Mouse (Mus musculus): ENCODE results near the gene Desi1. TPM values are rescaled to one million over a fixed set of nuclear protein-coding genes. Genes with fewer than 3 reads are reported as not detected.
"Not testable (repeated sequence)": the region's sequence is repeated elsewhere in the genome, so short reads cannot be mapped to it uniquely, and the experiment has no call there.

Desi1 gene
- polyA plus RNA-seq, 1 experiment from 2014 or later, result 42.3 TPM

DNA sequence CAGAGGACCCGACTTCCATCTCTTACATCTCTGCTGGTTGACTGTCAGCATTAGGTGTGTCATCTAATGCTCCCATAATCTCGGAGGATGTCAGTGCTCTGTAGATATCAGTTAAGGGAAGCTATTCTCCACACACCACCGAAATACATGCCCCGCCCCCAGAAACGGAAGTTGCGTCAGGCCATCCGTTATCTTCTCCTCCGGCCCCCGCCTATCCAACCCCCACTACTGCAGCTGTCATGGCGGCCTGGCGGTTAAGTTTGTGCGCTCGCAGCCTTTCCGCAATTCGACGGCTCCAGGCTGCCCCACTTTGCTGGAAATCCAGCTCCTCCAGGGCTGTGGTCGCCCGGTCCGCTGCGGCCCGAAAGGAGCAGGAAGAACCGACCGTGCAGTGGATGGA, 53.3 kb downstream of the Desi1 start, which contains the start of gene 1700029P11Rik:
1700029P11Rik (plus strand) TSS at position 220 of the 400 bp plus-strand sequence.
- no peak for ATAC-seq (ENCODE audit: low FRiP score)
- Histone ChIP-seq H3K9ac (no peak within 1 kb of the TSS), H3K9me3 (replicated peaks) (0 out of 2 replicates have a peak, but pooled peaks cover 1% of the 10 kb centered on the region), H3K4me2 (replicated peaks) (no peak within 1 kb of the TSS), H3K27ac (no peak within 1 kb of the TSS), H3K36me3 (no peaks in the 10 kb centered on the region), H3K4me3 (no peak within 1 kb of the TSS), H3K27me3 (no peaks in the 10 kb centered on the region), H3K4me1 (no peaks in the 10 kb centered on the region)
- WGBS, result 95% methylated on average over 23 of the region's 23 CpGs

DNA sequence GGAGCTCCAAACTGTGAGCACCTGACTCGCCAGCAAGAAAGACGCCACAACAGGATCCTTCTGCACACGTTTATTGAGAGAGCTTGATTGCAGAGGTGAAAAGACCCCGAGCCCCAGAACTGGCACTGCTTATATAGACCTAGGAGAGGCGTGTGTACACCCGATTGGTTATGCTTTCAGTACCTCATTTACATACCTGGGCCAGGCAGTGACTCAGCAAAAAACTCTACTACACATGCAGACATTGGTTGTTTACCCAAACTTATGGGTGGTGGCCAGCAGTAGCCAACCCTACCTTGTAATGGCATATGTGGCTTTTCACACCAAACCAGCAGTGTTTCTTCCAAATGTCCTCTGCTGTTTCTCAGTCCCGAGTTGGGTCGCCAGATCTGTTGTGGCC, 58.5 kb downstream of the Desi1 start:
- not testable (repeated sequence) for H3K9ac ChIP-seq; ATAC-seq (ENCODE audit: low FRiP score); H3K27me3 ChIP-seq; H3K4me3 ChIP-seq; H3K4me1 ChIP-seq; H3K36me3 ChIP-seq; H3K4me2 ChIP-seq (replicated peaks); H3K27ac ChIP-seq
- peaks cover 12% of the 10 kb centered on the region; the same call in 1 of the 2 replicates for H3K9me3 ChIP-seq (replicated peaks)
- 96% methylated on average over 8 of the region's 8 CpGs for WGBS

DNA sequence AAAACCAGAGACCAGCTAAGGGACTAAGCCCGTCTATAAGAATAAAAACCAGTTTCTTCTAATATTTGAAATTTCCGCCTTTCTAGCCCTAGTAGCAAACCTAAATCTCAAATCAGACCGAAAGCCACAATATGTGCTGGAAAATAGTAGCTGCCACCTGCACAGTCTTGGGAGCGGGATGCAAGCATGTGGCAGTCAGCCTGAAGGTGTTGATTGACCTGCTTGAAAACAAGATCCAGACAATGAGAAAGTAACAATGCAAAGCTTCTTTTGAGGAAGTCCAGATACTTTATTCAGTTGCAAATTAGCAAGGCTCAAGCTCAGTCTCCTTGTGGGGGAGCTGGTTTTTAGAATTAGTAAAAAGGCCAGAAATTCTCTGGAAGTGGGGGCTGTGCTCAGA, 63.2 kb downstream of the Desi1 start:
- not testable (repeated sequence) for H3K4me3 ChIP-seq; H3K4me2 ChIP-seq (replicated peaks); H3K4me1 ChIP-seq; H3K36me3 ChIP-seq; ATAC-seq (ENCODE audit: low FRiP score); H3K27me3 ChIP-seq; H3K27ac ChIP-seq; H3K9ac ChIP-seq
- peaks cover 12% of the 10 kb centered on the region; the same call in 1 of the 2 replicates for H3K9me3 ChIP-seq (replicated peaks)
- WGBS, result 87% methylated on average over 4 of the region's 4 CpGs

DNA sequence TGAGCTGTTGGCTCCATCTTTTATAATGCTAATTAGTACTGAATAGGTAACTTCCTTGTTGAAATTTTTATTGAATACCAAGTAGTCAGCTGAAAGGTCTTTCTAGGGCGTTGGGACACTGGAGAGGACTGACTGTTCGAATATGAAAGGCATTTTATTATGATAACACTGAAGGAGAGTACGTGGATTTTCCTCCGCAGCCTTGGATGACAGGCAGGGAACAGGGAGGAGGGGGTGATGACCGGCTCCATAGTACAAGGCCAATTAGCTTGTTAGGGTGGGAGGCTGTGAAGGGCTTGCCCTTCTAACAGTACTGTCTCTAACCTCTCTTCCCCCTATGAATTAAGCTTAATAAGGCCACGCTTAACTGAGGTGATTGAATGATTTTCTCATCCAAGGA, 64.0 kb downstream of the Desi1 start:
- H3K9ac ChIP-seq; H3K4me2 ChIP-seq (replicated peaks); H3K4me1 ChIP-seq; H3K9me3 ChIP-seq (replicated peaks); H3K4me3 ChIP-seq; H3K27ac ChIP-seq; H3K36me3 ChIP-seq; H3K27me3 ChIP-seq; ATAC-seq (ENCODE audit: low FRiP score): not testable (repeated sequence)
- WGBS, result 72% methylated on average over 6 of the region's 6 CpGs

DNA sequence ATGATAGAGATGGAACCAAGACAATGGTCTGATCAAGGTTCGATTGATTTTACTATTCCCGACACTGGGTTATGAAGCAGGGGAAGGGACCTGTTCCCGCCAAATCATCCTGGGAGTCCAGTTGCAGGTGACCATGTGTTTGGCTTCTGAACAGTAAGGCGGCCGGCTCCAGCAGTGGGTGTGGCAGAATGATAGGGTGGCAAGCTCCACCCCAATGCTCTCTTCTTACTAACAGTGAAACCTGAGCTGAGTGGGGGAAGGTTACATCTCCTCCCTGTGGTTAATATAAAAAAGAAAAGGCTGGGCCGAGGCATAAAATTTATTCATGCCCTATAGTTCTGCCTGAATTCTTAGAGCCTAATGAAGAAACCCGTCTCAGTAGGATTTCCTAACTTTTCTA, 64.5 kb downstream of the Desi1 start:
- no peak overlapping the region for H3K4me2 ChIP-seq (replicated peaks)

DNA sequence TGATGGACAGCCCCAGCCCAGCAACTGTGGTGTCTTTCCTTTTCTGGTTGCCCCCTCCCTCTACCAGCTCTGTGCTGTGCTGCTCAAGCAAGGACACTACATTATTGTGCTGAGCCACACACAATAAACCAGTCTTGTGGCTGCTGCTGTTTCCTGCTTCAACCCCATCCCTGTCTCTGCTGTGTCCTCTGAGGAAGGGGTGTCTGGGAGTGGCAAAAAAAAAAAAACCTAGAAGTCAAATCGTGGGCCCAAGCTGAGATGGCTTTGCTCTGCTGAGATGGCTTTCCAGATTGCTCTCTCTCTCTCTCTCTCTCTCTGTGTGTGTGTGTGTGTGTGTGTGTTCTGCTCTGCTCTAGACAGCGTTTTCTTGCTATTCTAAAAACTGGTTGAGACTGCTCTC, 65.2 kb downstream of the Desi1 start:
- Histone ChIP-seq H3K4me1 (no peaks in the 10 kb centered on the region), H3K36me3 (no peaks in the 10 kb centered on the region), H3K4me2 (replicated peaks) (no peak overlapping the region), H3K27ac (no peak overlapping the region), H3K4me3 (no peak overlapping the region), H3K9me3 (replicated peaks) (peaks cover 8% of the 10 kb centered on the region; the same call in 1 of the 2 replicates), H3K9ac (no peak overlapping the region), H3K27me3 (no peaks in the 10 kb centered on the region)
- no peak for ATAC-seq (ENCODE audit: low FRiP score)
- 73% methylated on average over 2 of the region's 2 CpGs for WGBS

More for the DNA sequence above, 64.5 kb downstream of the Desi1 start:
- Histone ChIP-seq H3K9me3 (replicated peaks) (peaks cover 8% of the 10 kb centered on the region; the same call in 1 of the 2 replicates), H3K4me3 (no peak overlapping the region), H3K27ac (no peak overlapping the region), H3K4me1 (no peaks in the 10 kb centered on the region), H3K36me3 (no peaks in the 10 kb centered on the region), H3K27me3 (no peaks in the 10 kb centered on the region), H3K9ac (no peak overlapping the region)
- 75% methylated on average over 7 of the region's 7 CpGs for WGBS
- ATAC-seq (ENCODE audit: low FRiP score), result no peak

DNA sequence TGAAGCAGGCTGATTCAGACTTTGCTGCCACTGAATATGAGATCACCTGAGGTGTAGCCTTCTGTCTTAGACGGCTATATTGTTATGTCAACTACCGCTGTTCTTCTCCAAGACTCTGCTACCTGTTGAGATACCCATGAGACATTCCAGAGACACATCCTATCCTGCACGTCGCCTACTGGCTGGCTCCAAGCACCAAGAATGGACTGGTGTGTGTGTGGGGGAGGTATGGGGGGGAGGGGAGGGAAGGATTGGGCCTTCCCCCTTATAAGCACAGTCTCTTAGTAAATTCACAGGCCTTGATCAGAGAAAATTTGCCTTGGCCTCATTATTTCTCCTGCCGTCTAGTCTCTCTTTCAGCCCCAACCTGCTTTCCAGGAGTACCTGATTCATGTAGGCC, 65.8 kb downstream of the Desi1 start:
- H3K9ac ChIP-seq, result no peak overlapping the region
- H3K36me3 ChIP-seq, result no peaks in the 10 kb centered on the region
- peaks cover 5% of the 10 kb centered on the region; the same call in 1 of the 2 replicates for H3K9me3 ChIP-seq (replicated peaks)
- H3K4me3 ChIP-seq, result no peak overlapping the region
- 92% methylated on average over 5 of the region's 5 CpGs for WGBS
- H3K4me1 ChIP-seq, result no peaks in the 10 kb centered on the region
- H3K4me2 ChIP-seq (replicated peaks), result no peak overlapping the region
- H3K27ac ChIP-seq, result no peak overlapping the region
- no peak for ATAC-seq (ENCODE audit: low FRiP score)
- no peaks in the 10 kb centered on the region for H3K27me3 ChIP-seq

DNA sequence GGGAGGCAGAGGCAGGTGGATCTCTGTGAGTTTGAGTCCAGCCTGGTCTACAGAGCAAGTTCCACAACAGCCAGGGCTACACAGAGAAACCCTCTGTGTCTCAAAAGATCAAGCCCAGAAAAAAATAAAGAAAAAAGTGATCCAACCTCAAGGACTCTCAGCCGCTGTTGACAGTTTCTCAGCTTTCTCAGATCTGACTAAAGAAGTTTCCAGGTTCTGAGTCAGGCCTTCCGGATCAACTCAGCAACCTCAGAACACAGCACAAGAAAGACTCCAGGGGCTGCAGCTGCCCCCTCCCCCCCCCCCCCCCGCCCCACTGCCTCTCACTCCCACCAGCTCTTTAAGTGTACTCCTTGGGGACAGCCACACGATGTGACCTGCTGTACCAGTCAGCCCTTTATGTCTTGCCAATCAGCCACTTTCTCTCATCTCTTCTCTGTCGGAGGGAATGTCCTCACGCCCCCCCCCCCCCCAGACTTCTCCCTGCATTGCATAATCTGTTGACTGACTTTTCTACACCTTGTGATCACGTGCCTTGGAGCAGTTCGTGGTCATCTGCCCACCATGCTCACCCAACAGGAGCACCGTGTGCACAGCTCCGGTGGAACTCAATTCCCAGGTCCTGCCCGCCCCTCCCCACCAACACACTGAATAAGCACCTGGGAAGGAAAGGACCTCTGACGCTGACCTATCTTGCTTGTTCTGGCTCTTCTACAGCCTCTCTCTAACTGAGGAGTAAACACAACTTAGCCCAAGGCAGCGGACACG, 67.4 kb downstream of the Desi1 start:
- no peaks in the 10 kb centered on the region for H3K27me3 ChIP-seq
- ATAC-seq (ENCODE audit: low FRiP score), result no peak
- H3K9me3 ChIP-seq (replicated peaks), result no peaks in the 10 kb centered on the region
- H3K36me3 ChIP-seq, result no peaks in the 10 kb centered on the region
- H3K9ac ChIP-seq, result no peak overlapping the region
- no peak overlapping the region for H3K4me3 ChIP-seq
- WGBS, result 87% methylated on average over 12 of the region's 14 CpGs
- H3K4me2 ChIP-seq (replicated peaks), result no peak overlapping the region
- H3K27ac ChIP-seq, result no peak overlapping the region
- no peaks in the 10 kb centered on the region for H3K4me1 ChIP-seq

DNA sequence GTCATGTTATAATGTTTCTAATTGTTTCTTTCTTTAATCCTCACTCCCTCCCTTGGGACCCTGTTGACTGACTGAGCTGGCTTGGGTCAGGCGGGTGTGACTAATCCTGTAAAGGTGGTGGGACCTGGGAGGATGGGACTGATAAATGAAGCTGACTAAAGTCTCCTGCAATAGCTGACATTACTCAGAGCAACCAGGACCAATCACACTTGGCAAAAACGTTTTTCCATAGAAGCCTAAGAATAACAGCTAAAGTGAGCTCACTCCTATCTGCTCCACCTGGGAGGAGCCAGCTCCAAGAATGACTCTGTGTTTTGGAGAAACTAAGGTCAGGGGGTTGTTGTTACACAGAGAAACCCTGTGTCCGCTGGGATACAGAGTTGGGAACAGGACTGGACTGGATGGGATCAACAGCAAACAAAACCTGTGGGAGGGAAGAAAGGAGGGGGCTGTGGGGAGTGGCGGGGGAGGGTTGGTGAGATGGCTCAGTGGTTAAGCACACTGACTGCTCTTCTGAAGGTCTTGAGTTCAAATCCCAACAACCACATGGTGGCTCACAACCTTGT, 68.6 kb downstream of the Desi1 start:
- 63% methylated on average over 4 of the region's 4 CpGs for WGBS
- Histone ChIP-seq H3K9me3 (replicated peaks) (no peaks in the 10 kb centered on the region), H3K9ac (no peak overlapping the region), H3K27ac (no peak overlapping the region), H3K36me3 (no peaks in the 10 kb centered on the region), H3K27me3 (no peaks in the 10 kb centered on the region), H3K4me2 (replicated peaks) (no peak overlapping the region), H3K4me1 (no peaks in the 10 kb centered on the region), H3K4me3 (no peak overlapping the region)
- no peak for ATAC-seq (ENCODE audit: low FRiP score)

DNA sequence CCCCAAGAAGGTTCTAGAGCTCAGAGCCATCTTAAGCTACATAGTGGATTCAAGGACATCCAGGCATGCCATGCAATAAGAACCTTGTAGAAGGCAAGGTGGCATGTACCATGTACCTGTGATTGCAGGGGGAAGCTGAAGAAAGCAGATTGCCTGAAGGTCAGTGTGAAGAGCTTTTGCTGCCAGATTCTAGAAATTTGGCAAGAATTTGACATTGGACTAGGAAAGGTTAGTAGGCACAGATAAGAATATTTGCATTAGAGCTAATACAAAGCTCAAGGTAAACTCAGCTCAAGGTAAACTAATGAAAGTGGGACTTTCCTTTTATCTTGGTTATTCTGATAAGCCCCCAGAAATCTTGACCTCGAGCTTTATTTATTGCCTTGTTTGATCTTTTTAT, 69.4 kb downstream of the Desi1 start:
- ATAC-seq (ENCODE audit: low FRiP score), result no peak
- H3K27me3 ChIP-seq, result no peaks in the 10 kb centered on the region
- 71% methylated on average over 1 of the region's 1 CpGs for WGBS
- no peak overlapping the region for H3K4me3 ChIP-seq
- no peaks in the 10 kb centered on the region for H3K4me1 ChIP-seq
- H3K9me3 ChIP-seq (replicated peaks), result no peaks in the 10 kb centered on the region
- no peaks in the 10 kb centered on the region for H3K36me3 ChIP-seq
- no peak overlapping the region for H3K4me2 ChIP-seq (replicated peaks)
- H3K27ac ChIP-seq, result no peak overlapping the region
- H3K9ac ChIP-seq, result no peak overlapping the region

DNA sequence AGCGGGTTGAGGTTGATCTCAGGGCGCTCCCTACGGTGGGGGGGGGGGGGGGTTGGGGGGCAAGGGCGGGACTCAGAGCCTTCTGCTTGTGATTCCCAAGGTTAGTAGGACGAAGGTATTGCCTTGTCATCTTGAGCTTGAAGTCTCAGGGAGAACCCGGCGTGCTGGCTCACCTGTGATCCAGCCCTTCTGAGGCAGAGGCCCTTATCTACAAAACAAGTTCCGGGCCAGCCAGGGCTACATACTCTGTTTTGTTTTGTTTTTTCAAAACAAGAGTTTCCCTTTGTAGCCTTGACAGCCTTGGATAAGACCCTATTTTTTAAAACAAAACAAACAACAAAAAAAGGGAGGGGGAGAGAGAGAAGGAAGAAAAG, 72.6 kb downstream of the Desi1 start:
- Histone ChIP-seq H3K9me3 (replicated peaks) (no peaks in the 10 kb centered on the region), H3K9ac (peak overlapping the region; percentile 45; the same call in 1 of the 2 replicates), H3K36me3 (no peaks in the 10 kb centered on the region), H3K27ac (peak overlapping the region; percentile 23; the same call in 1 of the 2 replicates), H3K27me3 (no peaks in the 10 kb centered on the region), H3K4me2 (replicated peaks) (peak overlapping the region; percentile 99), H3K4me3 (peak overlapping the region; percentile 58), H3K4me1 (no peaks in the 10 kb centered on the region)
- ATAC-seq (ENCODE audit: low FRiP score), result peak; percentile 51
- WGBS, result 4% methylated on average over 4 of the region's 8 CpGs

DNA sequence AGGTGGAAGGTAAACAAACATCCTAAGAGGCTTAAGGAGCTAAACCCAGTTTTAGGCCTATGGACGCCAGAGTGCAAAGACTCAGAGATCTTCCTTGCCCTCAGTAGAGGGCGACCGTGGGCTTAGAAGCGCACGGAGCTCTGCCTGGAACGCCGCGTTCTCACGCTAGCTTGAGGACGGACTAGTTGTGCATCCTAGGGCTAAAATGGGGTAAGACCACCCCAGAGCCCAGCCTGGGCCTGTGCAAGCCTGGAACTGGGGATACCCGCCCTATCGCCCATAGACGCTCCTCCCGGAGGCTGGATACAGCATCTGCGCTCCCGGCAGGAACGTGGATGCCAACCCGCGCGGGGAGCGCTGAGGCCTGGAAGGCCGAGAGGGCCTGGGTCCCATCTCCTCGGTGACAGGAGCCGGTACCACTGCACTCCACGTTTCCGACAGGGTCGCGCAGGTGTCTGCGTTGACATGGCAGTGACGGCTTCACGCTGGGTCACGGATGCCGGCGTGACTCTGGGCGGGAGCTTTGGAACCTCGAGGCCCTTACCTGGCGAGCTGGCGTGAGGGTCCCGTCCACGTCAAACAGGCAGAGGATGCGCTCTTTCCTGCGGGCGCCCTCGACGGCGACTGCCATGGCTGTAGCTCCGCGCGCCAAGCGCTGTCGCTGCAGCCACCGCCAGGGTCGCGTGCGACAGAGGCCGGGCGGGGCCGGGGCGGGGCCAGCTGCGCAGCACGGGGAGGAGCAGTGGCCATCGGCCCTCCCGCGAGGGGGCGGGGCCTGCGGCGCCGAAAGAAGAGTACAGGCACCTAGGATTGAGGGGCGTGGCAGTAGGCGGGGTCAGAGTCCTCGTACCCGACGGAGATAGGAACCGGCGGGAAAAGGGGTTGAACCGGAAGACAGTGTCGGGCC, 73.2 kb downstream of the Desi1 start, which contains the start of gene Pmm1:
Pmm1 (minus strand) TSS at position 760 of the 907 bp plus-strand sequence.
- Histone ChIP-seq H3K4me2 (replicated peaks) (peak within 1 kb of the TSS; percentile 99), H3K4me3 (peak within 1 kb of the TSS; percentile 58)

More for the DNA sequence above, 73.2 kb downstream of the Desi1 start, which contains the start of gene Pmm1:
- ATAC-seq (ENCODE audit: low FRiP score), result peak; percentile 98
- Histone ChIP-seq H3K4me1 (no peaks in the 10 kb centered on the region), H3K9me3 (replicated peaks) (no peaks in the 10 kb centered on the region), H3K27ac (peak within 1 kb of the TSS; percentile 86), H3K9ac (peak within 1 kb of the TSS; percentile 78), H3K36me3 (0 out of 2 replicates have a peak, but pooled peaks cover under 1% of the 10 kb centered on the region), H3K27me3 (no peaks in the 10 kb centered on the region)
- WGBS, result under 1% methylated on average over 77 of the region's 77 CpGs
